Mouse (Mus musculus) limb, embryonic 14.5 days (tissue): ENCODE measurements around the gene St3gal6. TPM values are rescaled to one million over a fixed set of nuclear protein-coding genes. Genes with fewer than 3 reads are reported as not detected.

ENCODE experiments used
- ATAC-seq: fragments of 200-750 bp; cut with Nextera tagmentation; 2 replicates; pipeline ENCODE4 v1.8.0; 2017; ENCODE audit warnings: low read depth, moderate number of reproducible peaks, moderate TSS enrichment; ENCODE audit not compliant: low FRiP score
- DNase-seq: peaks from one replicate; pipeline ENCODE4 v3.0.0-alpha.2; 2015; ENCODE audit warnings: low spot score
- H3K27ac ChIP-seq: fragments of 300-500 bp; sonication (generic); replicated peaks from 2 replicates; pipeline ENCODE4 v1.5.1; 2014; ENCODE audit warnings: low read depth, mild to moderate bottlenecking, low read length, moderate library complexity, mixed read lengths
- H3K27me3 ChIP-seq: fragments of 300-500 bp; sonication (generic); 2 replicates; pipeline ENCODE4 v1.6.1; 2014; ENCODE audit warnings: low read length, mixed read lengths; ENCODE audit not compliant: control insufficient read depth, insufficient read depth
- H3K36me3 ChIP-seq: fragments of 300-500 bp; sonication (generic); 2 replicates; pipeline ENCODE4 v1.6.1; 2014; ENCODE audit warnings: mild to moderate bottlenecking, low read length, moderate library complexity, mixed read lengths; ENCODE audit not compliant: control insufficient read depth, insufficient read depth
- H3K4me1 ChIP-seq: fragments of 300-500 bp; sonication (generic); 2 replicates; pipeline ENCODE4 v1.6.1; 2014; ENCODE audit warnings: antibody characterized with exemption, low read length, mixed read lengths; ENCODE audit not compliant: control insufficient read depth, insufficient read depth
- H3K4me2 ChIP-seq: fragments of 300-500 bp; sonication (generic); replicated peaks from 2 replicates; pipeline ENCODE4 v1.6.1; 2014; ENCODE audit warnings: low read depth, mild to moderate bottlenecking, low read length, moderate library complexity; ENCODE audit not compliant: severe bottlenecking
- H3K4me3 ChIP-seq: fragments of 300-500 bp; sonication (generic); replicated peaks from 2 replicates; pipeline ENCODE4 v1.5.1; 2014; ENCODE audit warnings: low read length
- H3K9ac ChIP-seq: fragments of 300-500 bp; sonication (generic); 2 replicates; pipeline ENCODE4 v1.6.1; 2014; ENCODE audit warnings: mild to moderate bottlenecking, low read depth, low read length, moderate library complexity; ENCODE audit not compliant: severe bottlenecking
- H3K9me3 ChIP-seq: fragments of 300-500 bp; sonication (generic); 2 replicates; pipeline ENCODE4 v1.6.1; 2016; ENCODE audit warnings: low read length; ENCODE audit not compliant: control insufficient read depth
- POLR2A ChIP-seq: fragments of 200-500 bp; IDR thresholded peaks from 2 replicates; pipeline ENCODE4 v1.8.0; 2012; ENCODE audit warnings: inconsistent platforms, mild to moderate bottlenecking, moderate library complexity, borderline replicate concordance; ENCODE audit not compliant: insufficient read depth, insufficient read length; ENCODE audit errors: extremely low read depth
- WGBS: fragments of 180-500 bp; shearing (Covaris S2); extraction: QIAGEN DNeasy Blood & Tissue Kit; methylation state at CpG from one replicate; pipeline ENCODE4 v1.1.7; 2014; 5-methylcytosine and 5-hydroxymethylcytosine counted together
- polyA plus RNA-seq, 2 experiments: library from polyadenylated mRNA; depleted of rRNA in 1 of 2; stranded (reverse) in 1 of 2; unstranded in 1 of 2; fragments of >200 nt; fragmentation: Nextera tagmentation in 1 of 2; extraction: Ambion mirVana in 1 of 2; gene quantifications; 2 replicates each; pipeline versions ENCODE4 v1.2.1 to v1.2.3; 2012 to 2014

Gene St3gal6
- polyA plus RNA-seq, 2 experiments = 12.8 to 15.2 TPM

DNA sequence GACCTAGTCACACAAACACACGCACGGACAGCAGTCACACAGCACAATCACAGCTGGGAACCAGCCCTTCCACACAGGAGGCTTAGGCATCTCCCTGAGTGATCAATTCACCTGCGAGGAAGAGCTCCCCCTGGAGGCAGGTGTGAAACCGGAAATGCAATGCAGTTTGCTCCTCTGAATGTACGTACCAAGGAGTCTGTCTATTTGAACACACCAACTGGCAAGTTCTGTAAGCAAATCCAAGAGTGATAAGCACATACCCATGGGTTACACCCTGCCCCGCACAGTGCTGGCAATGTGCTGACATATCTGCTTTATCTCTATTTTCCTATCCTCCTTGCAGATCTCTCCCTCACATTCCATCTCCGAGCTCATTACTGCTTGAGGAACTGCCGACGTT lies 9.5 kb downstream of the St3gal6 start:
- DNase-seq (no peak), ATAC-seq (no peak)
- 90% methylated on average over 9 of the region's 9 CpGs for WGBS

DNA sequence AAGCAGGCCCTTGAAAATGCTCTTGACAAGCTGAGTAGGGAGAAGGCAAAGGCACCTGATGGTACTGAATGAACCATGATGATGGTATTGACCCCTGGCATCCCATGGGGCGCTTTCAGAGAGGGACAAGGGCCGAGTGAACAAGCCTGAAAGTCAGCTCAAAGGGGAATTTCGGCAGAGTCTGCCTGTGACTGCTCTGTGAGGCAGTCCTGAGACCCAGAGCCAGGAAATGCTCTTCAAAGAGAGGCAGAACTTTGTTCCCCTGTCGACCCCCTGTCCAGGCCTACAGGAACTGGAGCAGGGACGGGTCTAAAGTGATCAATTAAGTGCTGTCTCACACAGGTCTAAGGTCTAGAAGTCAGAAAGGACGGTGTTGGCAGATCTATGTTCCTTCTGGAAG lies 10.3 kb downstream of the St3gal6 start:
- DNase-seq (no peak), ATAC-seq (no peak)
- H3K9me3 ChIP-seq = no peaks in the 10 kb centered on the region
- H3K27ac ChIP-seq = peak overlapping the region; percentile 44; the same call in 1 of the 2 replicates
- H3K36me3 ChIP-seq = no peaks in the 10 kb centered on the region
- WGBS = 24% methylated on average over 6 of the region's 6 CpGs
- H3K9ac ChIP-seq = no peak overlapping the region
- H3K4me2 ChIP-seq = no peak overlapping the region
- H3K4me3 ChIP-seq = no peak overlapping the region
- no peak for TF ChIP-seq POLR2A
- H3K4me1 ChIP-seq = peaks cover 21% of the 10 kb centered on the region
- H3K27me3 ChIP-seq = no peaks in the 10 kb centered on the region

More for the DNA sequence above, 9.5 kb downstream of the St3gal6 start:
- no peak for TF ChIP-seq POLR2A
- H3K9me3 ChIP-seq = no peaks in the 10 kb centered on the region
- no peaks in the 10 kb centered on the region for H3K27me3 ChIP-seq
- H3K4me2 ChIP-seq = no peak overlapping the region
- no peak overlapping the region for H3K27ac ChIP-seq
- H3K9ac ChIP-seq = no peak overlapping the region
- H3K4me1 ChIP-seq = peaks cover 21% of the 10 kb centered on the region
- no peaks in the 10 kb centered on the region for H3K36me3 ChIP-seq
- H3K4me3 ChIP-seq = no peak overlapping the region

DNA sequence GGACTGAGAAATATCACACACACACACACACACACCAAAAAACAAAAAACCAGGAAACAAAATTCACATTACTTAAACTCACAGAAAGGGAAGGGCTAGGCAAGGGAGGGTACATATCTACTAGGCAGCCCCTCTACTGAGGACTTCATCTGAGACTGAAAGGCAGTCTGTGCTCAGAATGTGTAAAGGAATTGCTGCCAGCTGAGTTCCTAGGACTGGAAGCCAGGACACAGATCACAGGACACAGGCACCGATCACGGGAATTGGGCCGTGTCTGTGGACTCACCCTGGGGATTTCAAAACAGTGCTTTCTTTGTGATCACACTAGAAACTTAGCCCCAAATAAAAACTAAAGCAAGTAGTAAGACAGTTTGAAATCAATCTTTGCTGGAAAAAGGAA lies 11.2 kb downstream of the St3gal6 start:
- no peaks in the 10 kb centered on the region for H3K27me3 ChIP-seq
- 26% methylated on average over 3 of the region's 3 CpGs for WGBS
- H3K4me1 ChIP-seq = peaks cover 21% of the 10 kb centered on the region
- H3K27ac ChIP-seq = peak overlapping the region; percentile 55; the same call in 1 of the 2 replicates
- H3K36me3 ChIP-seq = no peaks in the 10 kb centered on the region
- H3K4me2 ChIP-seq = no peak overlapping the region
- no peak for DNase-seq
- no peaks in the 10 kb centered on the region for H3K9me3 ChIP-seq
- H3K9ac ChIP-seq = no peak overlapping the region
- no peak overlapping the region for H3K4me3 ChIP-seq
- no peak for TF ChIP-seq POLR2A
- peak; percentile 58; the same call in 1 of the 2 replicates for ATAC-seq

DNA sequence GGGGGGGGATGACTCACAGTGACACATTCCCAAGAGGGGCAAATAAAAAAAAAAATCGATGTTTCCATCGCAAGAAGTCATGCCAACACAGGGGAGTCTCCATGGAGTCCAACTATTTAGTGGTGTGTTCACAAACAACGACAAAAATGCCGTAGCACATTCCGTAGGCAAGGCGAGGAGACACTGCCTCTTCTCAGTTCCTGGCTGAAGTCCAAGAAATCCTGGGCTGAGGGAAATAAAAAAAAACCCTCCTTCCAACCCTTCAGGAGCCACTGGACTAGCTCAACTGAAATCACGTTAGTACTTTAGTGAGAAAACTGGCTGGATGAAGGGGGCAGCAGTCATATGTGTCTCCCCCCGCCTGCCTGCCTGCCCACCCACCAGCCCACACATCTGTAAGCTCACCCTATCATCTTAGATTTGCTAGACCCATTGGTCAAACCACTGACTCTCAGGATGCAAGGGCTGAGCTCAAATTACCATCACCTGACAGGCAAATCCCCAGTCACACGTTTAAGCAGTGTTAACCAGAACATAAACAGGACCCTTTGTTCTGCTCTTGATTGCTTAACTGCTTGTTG lies 11.8 kb downstream of the St3gal6 start:
- Histone ChIP-seq H3K27me3 (no peaks in the 10 kb centered on the region), H3K9me3 (no peaks in the 10 kb centered on the region), H3K4me2 (no peak overlapping the region; the same call in 1 of the 2 replicates), H3K4me1 (peaks cover 21% of the 10 kb centered on the region), H3K4me3 (no peak overlapping the region), H3K27ac (peak overlapping the region; percentile 1; the same call in 1 of the 2 replicates), H3K36me3 (no peaks in the 10 kb centered on the region), H3K9ac (no peak overlapping the region)
- ATAC-seq (peak; percentile 39; the same call in 1 of the 2 replicates), DNase-seq (peak; percentile 67)
- WGBS = 17% methylated on average over 9 of the region's 9 CpGs
- no peak for TF ChIP-seq POLR2A

DNA sequence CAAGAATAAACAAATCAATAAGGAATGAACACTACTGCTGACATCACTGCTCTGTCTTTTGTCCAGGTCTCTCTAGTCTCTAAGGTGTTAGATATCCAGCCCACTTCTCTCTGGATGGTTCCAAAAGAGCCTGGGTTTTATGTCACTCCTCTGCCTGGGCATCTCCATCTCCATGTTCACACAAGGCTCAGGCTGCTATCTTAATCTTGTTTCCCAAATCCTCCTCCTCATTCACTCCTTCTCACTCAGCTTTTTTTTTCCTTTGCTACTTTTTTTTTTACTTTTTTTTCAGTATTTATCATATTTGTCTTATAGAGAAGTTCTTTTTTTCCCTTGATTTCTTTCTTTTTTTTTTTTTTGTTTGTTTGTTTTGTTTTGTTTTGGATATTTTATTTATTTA lies 19.1 kb downstream of the St3gal6 start:
- H3K9me3 ChIP-seq = no peaks in the 10 kb centered on the region
- H3K27ac ChIP-seq = no peak overlapping the region
- no peak overlapping the region for H3K9ac ChIP-seq
- H3K27me3 ChIP-seq = no peaks in the 10 kb centered on the region
- no peaks in the 10 kb centered on the region for H3K36me3 ChIP-seq
- H3K4me1 ChIP-seq = peaks cover 14% of the 10 kb centered on the region
- no peak for TF ChIP-seq POLR2A
- no peak overlapping the region for H3K4me3 ChIP-seq
- no peak for ATAC-seq
- no peak for DNase-seq
- H3K4me2 ChIP-seq = no peak overlapping the region
